Mouse (Mus musculus) heart, embryonic 12.5 days (tissue): ENCODE measurements around the gene Cdh22. TPM values are rescaled to one million over a fixed set of nuclear protein-coding genes. Genes with fewer than 3 reads are reported as not detected.

Experiments used
- ATAC-seq: fragments of 200-750 bp; cut with Nextera tagmentation; 2 replicates; pipeline ENCODE4 v1.8.0; 2017; ENCODE audit warnings: moderate TSS enrichment, moderate library complexity; ENCODE audit not compliant: insufficient number of reproducible peaks, low FRiP score
- H3K27ac ChIP-seq: fragments of 300-500 bp; sonication (generic); 2 replicates; pipeline ENCODE4 v1.5.1; 2016; ENCODE audit warnings: mild to moderate bottlenecking, moderate library complexity; ENCODE audit not compliant: poor library complexity, severe bottlenecking
- H3K27me3 ChIP-seq: fragments of 300-500 bp; sonication (generic); replicated peaks from 2 replicates; pipeline ENCODE4 v1.6.1; 2016; ENCODE audit warnings: mild to moderate bottlenecking, moderate library complexity
- H3K36me3 ChIP-seq: fragments of 300-500 bp; sonication (generic); 2 replicates; pipeline ENCODE4 v1.6.1; 2016; ENCODE audit warnings: mild to moderate bottlenecking, moderate library complexity
- H3K4me1 ChIP-seq: fragments of 300-500 bp; sonication (generic); replicated peaks from 2 replicates; pipeline ENCODE4 v1.6.1; 2016; ENCODE audit warnings: mild to moderate bottlenecking
- H3K4me2 ChIP-seq: fragments of 300-500 bp; sonication (generic); 2 replicates; pipeline ENCODE4 v1.6.1; 2016; ENCODE audit warnings: mild to moderate bottlenecking, moderate library complexity
- H3K4me3 ChIP-seq: fragments of 300-500 bp; sonication (generic); 2 replicates; pipeline ENCODE4 v1.5.1; 2016; ENCODE audit warnings: mild to moderate bottlenecking
- H3K9ac ChIP-seq: fragments of 300-500 bp; sonication (generic); 2 replicates; pipeline ENCODE4 v1.6.1; 2016; ENCODE audit warnings: mild to moderate bottlenecking, moderate library complexity
- H3K9me3 ChIP-seq: fragments of 300-500 bp; sonication (generic); replicated peaks from 2 replicates; pipeline ENCODE4 v1.6.1; 2016; ENCODE audit warnings: mild to moderate bottlenecking, moderate library complexity
- WGBS: fragments of 180-500 bp; shearing (Covaris S2); methylation state at CpG from one replicate; pipeline ENCODE4 v1.1.7; 2016; 5-methylcytosine and 5-hydroxymethylcytosine counted together
- polyA plus RNA-seq: library from polyadenylated mRNA; unstranded; fragments of >200 nt; fragmentation: Nextera tagmentation; extraction: Ambion mirVana; gene quantifications from 2 replicates; pipeline ENCODE4 v1.2.1, GENCODE M21; 2016

Cdh22 gene
- polyA plus RNA-seq, 1 experiment from 2014 or later, result not detected

DNA sequence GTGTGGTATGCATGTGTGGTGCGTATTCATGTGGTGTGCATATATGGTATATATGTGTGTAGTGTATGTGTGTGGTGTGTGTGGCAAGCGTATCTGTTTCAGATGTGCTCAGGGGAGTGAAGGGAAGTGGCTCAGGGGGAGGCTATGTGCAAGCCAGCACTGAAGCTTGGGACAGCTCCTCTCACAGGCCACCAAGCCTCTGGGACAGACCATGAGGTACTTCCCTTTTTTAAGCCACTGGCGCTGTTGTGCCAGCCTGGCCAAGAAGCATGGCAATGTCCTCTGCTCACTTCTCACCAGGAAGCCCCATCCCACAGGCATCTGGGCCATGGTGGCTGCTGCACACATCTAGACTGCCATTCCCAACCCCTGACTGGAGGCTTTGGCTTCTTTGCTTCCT is 131.7 kb downstream of the Cdh22 start:
- H3K4me1 ChIP-seq, result peaks cover 13% of the 10 kb centered on the region
- H3K4me2 ChIP-seq, result no peak overlapping the region
- H3K9me3 ChIP-seq, result no peaks in the 10 kb centered on the region
- peaks cover 98% of the 10 kb centered on the region for H3K27me3 ChIP-seq
- 71% methylated on average over 3 of the region's 3 CpGs for WGBS
- no peak overlapping the region for H3K4me3 ChIP-seq
- H3K36me3 ChIP-seq, result no peaks in the 10 kb centered on the region
- no peak overlapping the region for H3K27ac ChIP-seq
- H3K9ac ChIP-seq, result no peak overlapping the region
- ATAC-seq, result no peak

DNA sequence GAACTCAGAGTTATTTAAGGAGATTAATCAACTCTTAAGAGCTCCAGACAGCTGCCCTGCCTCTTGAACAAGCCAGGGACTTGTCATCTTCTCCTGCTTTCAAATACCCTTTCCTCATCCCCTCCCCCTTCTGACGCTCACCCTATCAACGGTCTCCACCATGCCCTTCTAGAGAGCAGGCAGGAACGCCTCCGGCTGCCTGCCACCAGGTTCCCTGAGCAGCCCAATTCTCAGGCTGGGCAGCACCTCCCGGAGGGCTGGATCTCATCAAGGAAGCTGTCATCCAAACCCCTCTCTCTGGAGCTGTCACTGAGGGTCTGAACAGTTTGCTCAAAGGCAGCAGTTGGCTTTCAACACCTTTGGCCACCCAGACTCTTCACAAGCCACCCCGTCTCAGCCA is 133.9 kb downstream of the Cdh22 start:
- H3K4me1 ChIP-seq, result peaks cover 13% of the 10 kb centered on the region
- WGBS, result under 1% methylated on average over 6 of the region's 6 CpGs
- peaks cover 98% of the 10 kb centered on the region for H3K27me3 ChIP-seq
- no peaks in the 10 kb centered on the region for H3K36me3 ChIP-seq
- H3K4me3 ChIP-seq, result no peak overlapping the region
- no peak overlapping the region for H3K4me2 ChIP-seq
- peak; percentile 45; the same call in 1 of the 2 replicates for ATAC-seq
- no peak overlapping the region for H3K9ac ChIP-seq
- H3K27ac ChIP-seq, result no peak overlapping the region
- H3K9me3 ChIP-seq, result no peaks in the 10 kb centered on the region

DNA sequence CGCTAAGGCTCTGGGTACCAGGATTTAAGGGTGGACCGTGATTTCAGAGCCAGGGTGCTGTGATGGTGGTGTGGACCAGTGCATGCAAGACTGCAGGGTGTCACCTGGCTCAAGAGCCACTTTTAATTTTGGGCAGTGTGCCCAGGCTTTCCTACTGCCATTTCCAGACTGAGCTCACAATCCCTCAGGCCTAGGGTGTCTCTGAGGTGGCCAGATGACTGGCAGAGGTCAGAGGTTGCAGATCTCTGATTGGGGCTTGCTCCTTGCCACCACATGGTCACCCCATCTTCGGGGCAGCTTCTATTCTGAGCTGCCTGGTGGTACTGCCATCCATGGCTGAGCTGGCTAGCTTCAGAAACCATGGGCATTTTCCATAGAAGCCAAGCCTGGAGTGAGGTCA is 135.8 kb downstream of the Cdh22 start:
- Histone ChIP-seq H3K27me3 (peaks cover 97% of the 10 kb centered on the region), H3K9me3 (no peaks in the 10 kb centered on the region), H3K4me1 (peaks cover 13% of the 10 kb centered on the region), H3K36me3 (no peaks in the 10 kb centered on the region), H3K4me3 (no peak overlapping the region), H3K9ac (no peak overlapping the region), H3K4me2 (no peak overlapping the region), H3K27ac (no peak overlapping the region)
- no peak for ATAC-seq
- 81% methylated on average over 3 of the region's 3 CpGs for WGBS

DNA sequence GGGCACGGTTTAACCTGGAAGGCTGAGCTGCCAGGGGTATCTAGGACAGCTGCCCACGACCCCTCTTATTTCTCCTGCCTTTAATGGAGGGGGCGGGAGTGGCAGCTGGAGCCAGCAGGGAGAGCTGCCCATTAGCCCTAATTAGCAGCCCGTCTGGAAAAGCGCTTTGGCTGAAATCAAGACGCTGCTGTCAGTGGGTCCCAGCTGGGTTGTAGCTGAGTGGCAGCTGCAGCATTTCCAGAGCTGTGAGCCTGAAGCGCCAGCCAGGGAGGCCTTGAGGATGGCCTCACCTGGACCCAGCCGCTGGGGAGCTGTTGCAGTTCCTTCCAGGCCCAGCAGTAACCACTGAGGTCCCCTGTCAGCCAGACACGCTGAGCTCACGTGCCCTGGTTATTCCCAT is 138.3 kb downstream of the Cdh22 start:
- no peak overlapping the region for H3K4me2 ChIP-seq
- H3K27ac ChIP-seq, result no peak overlapping the region
- peaks cover 93% of the 10 kb centered on the region for H3K27me3 ChIP-seq
- no peaks in the 10 kb centered on the region for H3K36me3 ChIP-seq
- no peak overlapping the region for H3K4me3 ChIP-seq
- no peak overlapping the region for H3K9ac ChIP-seq
- ATAC-seq, result no peak
- peaks cover 13% of the 10 kb centered on the region for H3K4me1 ChIP-seq
- no peaks in the 10 kb centered on the region for H3K9me3 ChIP-seq
- WGBS, result 10% methylated on average over 10 of the region's 10 CpGs

DNA sequence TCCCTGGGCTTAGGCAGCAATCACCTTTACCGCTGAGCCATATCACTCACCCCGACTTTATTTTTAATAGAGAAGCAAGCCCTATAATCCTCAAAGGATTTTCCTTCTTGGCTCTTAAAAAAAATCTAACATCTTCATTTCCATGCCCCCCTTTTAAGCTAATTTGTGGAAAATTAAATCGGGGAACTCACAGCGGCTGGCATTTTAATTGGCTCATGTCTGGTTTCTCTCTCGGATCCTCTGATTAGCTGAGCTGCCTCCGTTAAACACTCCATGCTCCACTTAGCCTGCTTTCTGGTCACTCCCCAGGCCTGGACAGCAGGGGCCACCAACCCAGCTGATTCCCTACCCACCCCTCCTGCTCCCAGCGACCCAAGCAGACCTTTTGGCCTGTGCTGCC is 142.3 kb downstream of the Cdh22 start:
- Histone ChIP-seq H3K4me2 (no peak overlapping the region), H3K27ac (no peak overlapping the region), H3K36me3 (no peaks in the 10 kb centered on the region), H3K9ac (no peak overlapping the region), H3K9me3 (no peaks in the 10 kb centered on the region), H3K4me3 (no peak overlapping the region), H3K27me3 (peaks cover 81% of the 10 kb centered on the region), H3K4me1 (no peaks in the 10 kb centered on the region)
- ATAC-seq, result no peak
- 55% methylated on average over 7 of the region's 7 CpGs for WGBS

DNA sequence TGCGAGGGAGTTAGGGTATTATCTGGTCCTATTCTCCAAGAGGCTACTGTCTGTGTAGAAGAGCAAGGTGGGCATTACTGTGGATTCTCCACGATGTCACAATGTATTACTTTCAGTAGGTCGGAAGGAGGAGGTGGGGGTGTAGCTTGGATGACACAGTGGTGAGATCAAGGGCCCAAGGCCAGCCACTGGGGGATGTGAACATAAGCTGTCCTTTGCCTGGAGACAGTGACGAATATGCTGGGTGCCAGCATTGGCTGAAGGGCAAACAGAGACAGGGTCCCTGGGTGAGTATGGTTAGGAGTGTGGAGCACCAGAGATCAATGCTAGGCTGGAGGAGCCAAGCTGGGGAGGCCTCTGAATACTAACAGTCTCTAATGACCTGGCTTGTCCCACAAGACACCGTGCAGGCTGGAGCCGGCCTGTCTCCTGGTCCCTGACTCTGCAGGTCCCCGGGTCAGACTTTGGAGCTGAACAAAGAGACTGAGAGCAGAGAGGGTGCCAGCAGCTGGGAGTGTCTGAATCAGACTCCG is 143.2 kb downstream of the Cdh22 start:
- H3K27me3 ChIP-seq, result peaks cover 80% of the 10 kb centered on the region
- H3K4me3 ChIP-seq, result no peak overlapping the region
- no peak overlapping the region for H3K4me2 ChIP-seq
- H3K4me1 ChIP-seq, result no peaks in the 10 kb centered on the region
- H3K9ac ChIP-seq, result no peak overlapping the region
- H3K36me3 ChIP-seq, result no peaks in the 10 kb centered on the region
- 74% methylated on average over 8 of the region's 8 CpGs for WGBS
- ATAC-seq, result no peak
- no peak overlapping the region for H3K27ac ChIP-seq
- H3K9me3 ChIP-seq, result no peaks in the 10 kb centered on the region

DNA sequence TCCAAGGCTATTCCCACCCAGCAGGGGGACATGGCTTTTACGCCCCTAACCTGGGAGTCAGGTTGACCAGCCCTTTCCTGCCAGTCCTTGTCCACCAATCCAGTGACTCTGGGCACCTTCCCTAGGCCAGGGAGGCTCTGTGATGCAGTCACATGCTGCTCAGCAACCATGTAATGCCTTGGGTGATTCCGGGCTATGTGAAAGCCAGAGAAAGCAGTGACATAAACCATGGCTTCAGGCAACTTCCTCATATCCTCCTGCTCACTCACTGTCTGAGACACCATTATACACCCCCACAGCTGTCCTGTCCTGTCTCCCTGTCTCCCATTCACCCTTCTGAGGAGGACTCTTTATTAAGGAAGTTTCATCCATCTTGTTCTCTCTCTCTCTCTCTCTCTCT is 144.0 kb downstream of the Cdh22 start, which contains the start of gene 1700025C18Rik:
Gene 1700025C18Rik, minus strand, starts transcription at position 101 of the 400 bp plus-strand sequence.
- H3K4me1 ChIP-seq, result no peaks in the 10 kb centered on the region
- peaks cover 77% of the 10 kb centered on the region for H3K27me3 ChIP-seq
- H3K9ac ChIP-seq, result no peak within 1 kb of the TSS
- 77% methylated on average over 2 of the region's 2 CpGs for WGBS
- no peak for ATAC-seq
- no peak within 1 kb of the TSS for H3K4me2 ChIP-seq
- H3K27ac ChIP-seq, result no peak within 1 kb of the TSS
- no peaks in the 10 kb centered on the region for H3K9me3 ChIP-seq
- H3K36me3 ChIP-seq, result no peaks in the 10 kb centered on the region
- H3K4me3 ChIP-seq, result no peak within 1 kb of the TSS

DNA sequence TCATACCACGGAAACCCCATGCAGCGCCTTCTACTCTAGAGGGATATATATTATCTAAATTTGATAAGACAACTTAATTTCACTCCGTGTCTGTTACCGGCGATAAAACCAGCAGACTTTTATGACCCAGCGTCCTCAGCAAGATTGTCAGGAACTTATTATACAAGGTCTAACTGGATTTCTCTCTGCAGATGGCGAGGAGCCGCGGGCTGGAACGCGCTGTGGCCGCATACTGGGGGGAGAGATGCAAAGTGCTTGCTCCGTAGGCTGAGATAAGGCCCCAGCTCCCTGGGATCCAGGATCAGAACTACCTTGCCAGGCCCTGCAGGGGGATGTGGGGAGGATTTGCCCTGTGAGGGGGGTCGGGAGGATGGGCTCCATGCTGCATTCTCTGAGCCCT is 145.2 kb downstream of the Cdh22 start:
- H3K27me3 ChIP-seq, result peaks cover 73% of the 10 kb centered on the region
- no peaks in the 10 kb centered on the region for H3K4me1 ChIP-seq
- H3K4me2 ChIP-seq, result no peak overlapping the region
- no peak for ATAC-seq
- H3K9ac ChIP-seq, result no peak overlapping the region
- no peak overlapping the region for H3K27ac ChIP-seq
- no peak overlapping the region for H3K4me3 ChIP-seq
- no peaks in the 10 kb centered on the region for H3K36me3 ChIP-seq
- H3K9me3 ChIP-seq, result no peaks in the 10 kb centered on the region
- WGBS, result 20% methylated on average over 14 of the region's 14 CpGs

DNA sequence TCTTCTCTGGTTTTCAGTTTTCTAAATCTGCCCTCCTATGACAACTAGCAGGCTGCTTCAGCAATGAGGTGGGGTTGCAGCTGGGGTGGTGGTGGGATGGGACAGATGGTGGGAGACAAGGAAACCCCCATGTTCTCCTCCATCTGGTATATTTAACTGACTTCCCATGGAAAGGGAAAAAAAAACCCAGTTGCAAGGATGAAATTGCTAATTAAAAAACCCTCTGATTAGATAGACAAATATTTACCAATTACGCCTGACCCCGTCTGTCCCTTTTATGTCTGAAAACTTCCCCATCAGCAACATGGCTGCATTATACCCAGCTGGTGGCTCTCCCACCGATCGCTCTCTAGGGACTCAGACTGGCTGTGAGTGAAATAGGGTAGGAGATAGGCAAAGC is 148.0 kb downstream of the Cdh22 start:
- H3K36me3 ChIP-seq, result no peaks in the 10 kb centered on the region
- WGBS, result 80% methylated on average over 4 of the region's 4 CpGs
- no peaks in the 10 kb centered on the region for H3K4me1 ChIP-seq
- H3K9me3 ChIP-seq, result no peaks in the 10 kb centered on the region
- no peak overlapping the region for H3K4me3 ChIP-seq
- no peak for ATAC-seq
- no peak overlapping the region for H3K27ac ChIP-seq
- H3K4me2 ChIP-seq, result no peak overlapping the region
- no peak overlapping the region for H3K9ac ChIP-seq
- peaks cover 55% of the 10 kb centered on the region for H3K27me3 ChIP-seq

DNA sequence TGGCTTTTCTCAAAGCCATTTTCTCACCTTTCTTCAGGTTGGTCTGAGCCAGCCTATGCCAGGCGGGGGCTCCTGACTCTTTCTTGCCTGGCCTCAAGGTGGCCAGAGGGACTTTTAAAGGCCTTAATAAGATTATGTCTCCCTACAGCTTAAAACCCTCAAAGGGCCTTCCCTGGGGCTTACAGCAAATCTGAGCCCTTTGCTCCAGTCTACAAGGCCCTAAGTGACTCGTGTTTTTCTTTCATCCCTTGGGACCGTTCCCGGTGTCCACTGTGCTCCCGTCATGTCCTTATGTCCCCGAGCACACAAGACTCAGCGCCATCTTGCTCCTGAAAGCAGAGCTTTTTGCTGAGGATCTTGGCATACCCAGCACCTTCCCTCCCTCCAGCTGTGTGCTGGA is 153.4 kb downstream of the Cdh22 start:
- no peak for ATAC-seq

DNA sequence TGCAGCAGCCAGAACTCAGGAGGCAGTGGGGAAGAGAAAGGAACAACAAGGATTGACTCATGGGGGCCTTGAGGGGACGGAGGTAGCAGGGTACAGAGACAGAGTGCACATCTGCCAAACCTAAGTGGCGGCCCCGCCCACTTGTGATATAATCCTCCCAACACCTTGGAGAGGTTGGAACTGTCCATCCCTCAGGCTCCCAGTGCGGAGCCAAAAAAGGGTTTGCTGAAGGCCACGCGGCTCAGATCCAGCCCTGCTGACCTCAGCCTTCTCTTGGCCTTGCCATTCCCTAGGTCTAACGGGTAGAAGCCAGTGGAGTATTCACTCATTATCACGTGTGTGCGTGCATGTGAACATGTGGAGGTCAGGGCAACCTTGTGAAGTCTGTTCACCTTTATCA is 154.0 kb downstream of the Cdh22 start:
- H3K27ac ChIP-seq, result no peak overlapping the region
- H3K36me3 ChIP-seq, result no peaks in the 10 kb centered on the region
- H3K27me3 ChIP-seq, result peaks cover 72% of the 10 kb centered on the region
- H3K4me1 ChIP-seq, result no peaks in the 10 kb centered on the region
- H3K9me3 ChIP-seq, result no peaks in the 10 kb centered on the region
- H3K4me2 ChIP-seq, result no peak overlapping the region
- no peak overlapping the region for H3K4me3 ChIP-seq
- WGBS, result 14% methylated on average over 9 of the region's 9 CpGs
- H3K9ac ChIP-seq, result no peak overlapping the region
- ATAC-seq, result no peak

More for the DNA sequence above, 153.4 kb downstream of the Cdh22 start:
- H3K4me1 ChIP-seq, result no peaks in the 10 kb centered on the region
- WGBS, result 11% methylated on average over 7 of the region's 7 CpGs
- no peak overlapping the region for H3K27ac ChIP-seq
- no peak overlapping the region for H3K9ac ChIP-seq
- peaks cover 72% of the 10 kb centered on the region for H3K27me3 ChIP-seq
- no peaks in the 10 kb centered on the region for H3K9me3 ChIP-seq
- H3K4me2 ChIP-seq, result no peak overlapping the region
- no peak overlapping the region for H3K4me3 ChIP-seq
- H3K36me3 ChIP-seq, result no peaks in the 10 kb centered on the region

DNA sequence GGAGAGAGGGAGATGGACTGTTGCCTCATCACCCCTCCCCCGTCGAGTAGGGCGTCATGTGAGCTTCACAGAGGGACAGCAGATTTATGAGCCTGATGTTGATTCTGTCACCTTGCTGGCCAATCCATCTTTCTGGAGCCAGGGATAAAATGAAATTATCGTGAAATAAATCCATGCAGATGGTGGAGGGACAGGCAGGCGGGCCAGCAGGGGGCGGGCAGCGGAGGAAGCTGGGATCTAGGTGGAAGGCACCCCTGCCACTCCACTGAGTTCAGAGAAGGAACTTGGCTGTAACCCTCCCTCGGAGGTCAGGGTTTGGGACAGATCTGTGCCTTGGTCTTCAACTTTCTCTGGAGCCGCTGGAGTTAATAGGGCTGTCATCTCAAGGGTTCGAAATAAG is 156.0 kb downstream of the Cdh22 start:
- H3K4me1 ChIP-seq, result peaks cover 8% of the 10 kb centered on the region; the same call in 1 of the 2 replicates
- 26% methylated on average over 10 of the region's 10 CpGs for WGBS
- no peak overlapping the region for H3K4me3 ChIP-seq
- H3K9me3 ChIP-seq, result no peaks in the 10 kb centered on the region
- peaks cover 83% of the 10 kb centered on the region for H3K27me3 ChIP-seq
- no peak overlapping the region for H3K4me2 ChIP-seq
- ATAC-seq, result no peak
- no peaks in the 10 kb centered on the region for H3K36me3 ChIP-seq
- H3K9ac ChIP-seq, result no peak overlapping the region
- no peak overlapping the region for H3K27ac ChIP-seq
